Mouse (Mus musculus) intestine, embryonic 15.5 days (tissue): ENCODE measurements at regions not wholly inside any gene's neighbourhood (a gene's known extent, or its start where the extent isn't known, plus 50 kb on each side); places are given as distances from the start of the nearest gene placed in this dataset.
A peak's percentile ranks its signal among the peaks of the same experiment; 100 is the strongest.

ENCODE experiments used
- ATAC-seq: fragments of 200-750 bp; cut with Nextera tagmentation; 2 replicates; pipeline ENCODE4 v1.8.0; 2017; ENCODE audit warnings: moderate TSS enrichment, moderate library complexity
- H3K27ac ChIP-seq: fragments of 300-500 bp; sonication (generic); 2 replicates; pipeline ENCODE4 v1.5.1; 2015; ENCODE audit warnings: mild to moderate bottlenecking, inconsistent platforms
- H3K27me3 ChIP-seq: fragments of 300-500 bp; sonication (generic); replicated peaks from 2 replicates; pipeline ENCODE4 v1.6.1; 2015; ENCODE audit warnings: inconsistent platforms
- H3K36me3 ChIP-seq: fragments of 300-500 bp; sonication (generic); 2 replicates; pipeline ENCODE4 v1.6.1; 2015; ENCODE audit warnings: inconsistent platforms
- H3K4me1 ChIP-seq: fragments of 300-500 bp; sonication (generic); replicated peaks from 2 replicates; pipeline ENCODE4 v1.6.1; 2015; ENCODE audit warnings: inconsistent platforms
- H3K4me2 ChIP-seq: fragments of 300-500 bp; sonication (generic); replicated peaks from 2 replicates; pipeline ENCODE4 v1.6.1; 2015; ENCODE audit warnings: mild to moderate bottlenecking, inconsistent platforms
- H3K4me3 ChIP-seq: fragments of 300-500 bp; sonication (generic); replicated peaks from 2 replicates; pipeline ENCODE4 v1.5.1; 2015; ENCODE audit warnings: inconsistent platforms
- H3K9ac ChIP-seq: fragments of 300-500 bp; sonication (generic); 2 replicates; pipeline ENCODE4 v1.6.1; 2015; ENCODE audit warnings: inconsistent platforms
- H3K9me3 ChIP-seq: fragments of 300-500 bp; sonication (generic); 2 replicates; pipeline ENCODE4 v1.6.1; 2016; ENCODE audit warnings: inconsistent platforms
- WGBS: fragments of 180-500 bp; shearing (Covaris S2); methylation state at CpG from one replicate; pipeline ENCODE4 v1.1.7; 2015; 5-methylcytosine and 5-hydroxymethylcytosine counted together

- Histone ChIP-seq H3K9ac (no peak overlapping the region), H3K4me1 (no peaks in the 10 kb centered on the region), H3K27ac (no peak overlapping the region), H3K36me3 (no peaks in the 10 kb centered on the region), H3K4me2 (no peak overlapping the region), H3K27me3 (no peaks in the 10 kb centered on the region), H3K4me3 (no peak overlapping the region), H3K9me3 (no peaks in the 10 kb centered on the region)
- WGBS: 64% methylated on average over 2 of the region's 2 CpGs
- ATAC-seq: no peak
Observed at GRCm38 (mm10) chr7:115144947-115145346, 401.5 kb downstream of the Insc start.

- H3K4me3 ChIP-seq: no peak overlapping the region
- H3K27ac ChIP-seq: no peak overlapping the region
- H3K4me1 ChIP-seq: no peaks in the 10 kb centered on the region
- H3K4me2 ChIP-seq: no peak overlapping the region
- no peak overlapping the region for H3K9ac ChIP-seq
- WGBS: 89% methylated on average over 5 of the region's 5 CpGs
- H3K9me3 ChIP-seq: no peaks in the 10 kb centered on the region
- no peaks in the 10 kb centered on the region for H3K36me3 ChIP-seq
- no peaks in the 10 kb centered on the region for H3K27me3 ChIP-seq
- no peak for ATAC-seq
Observed at GRCm38 (mm10) chr7:115147352-115147977, 404.0 kb downstream of the Insc start.

- H3K27me3 ChIP-seq: no peaks in the 10 kb centered on the region
- no peaks in the 10 kb centered on the region for H3K4me1 ChIP-seq
- no peak overlapping the region for H3K4me3 ChIP-seq
- H3K36me3 ChIP-seq: no peaks in the 10 kb centered on the region
- H3K9ac ChIP-seq: no peak overlapping the region
- no peak overlapping the region for H3K27ac ChIP-seq
- no peaks in the 10 kb centered on the region for H3K9me3 ChIP-seq
- no peak for ATAC-seq
- H3K4me2 ChIP-seq: no peak overlapping the region
Observed at GRCm38 (mm10) chr7:115153291-115153690, 409.8 kb downstream of the Insc start.

- H3K9me3 ChIP-seq: no peaks in the 10 kb centered on the region
- H3K4me1 ChIP-seq: no peaks in the 10 kb centered on the region
- peak; percentile 83 for ATAC-seq
Observed at GRCm38 (mm10) chr7:115153764-115154509, 410.4 kb downstream of the Insc start.

GRCm38 (mm10) chr7:115170023-115170422 is 426.5 kb downstream of the Insc start:
- Histone ChIP-seq H3K9ac (no peak overlapping the region), H3K9me3 (no peaks in the 10 kb centered on the region), H3K4me1 (no peaks in the 10 kb centered on the region), H3K36me3 (no peaks in the 10 kb centered on the region), H3K27me3 (no peaks in the 10 kb centered on the region), H3K4me3 (no peak overlapping the region), H3K27ac (no peak overlapping the region), H3K4me2 (no peak overlapping the region)
- no peak for ATAC-seq
- WGBS: 50% methylated on average over 6 of the region's 6 CpGs

More at GRCm38 (mm10) chr7:115153764-115154509, 410.4 kb downstream of the Insc start:
- 21% methylated on average over 4 of the region's 4 CpGs for WGBS
- Histone ChIP-seq H3K27ac (no peak overlapping the region), H3K4me2 (no peak overlapping the region), H3K27me3 (no peaks in the 10 kb centered on the region), H3K9ac (no peak overlapping the region), H3K4me3 (no peak overlapping the region), H3K36me3 (no peaks in the 10 kb centered on the region)

- H3K4me1 ChIP-seq: no peaks in the 10 kb centered on the region
- no peaks in the 10 kb centered on the region for H3K9me3 ChIP-seq
- H3K27ac ChIP-seq: no peak overlapping the region
- WGBS: 39% methylated on average over 9 of the region's 9 CpGs
- no peak overlapping the region for H3K4me3 ChIP-seq
- peak; percentile 80; the same call in 1 of the 2 replicates for ATAC-seq
- no peak overlapping the region for H3K9ac ChIP-seq
- H3K4me2 ChIP-seq: no peak overlapping the region
- H3K27me3 ChIP-seq: no peaks in the 10 kb centered on the region
- H3K36me3 ChIP-seq: no peaks in the 10 kb centered on the region
Observed at GRCm38 (mm10) chr7:115170439-115170838, 426.9 kb downstream of the Insc start.

GRCm38 (mm10) chr7:115192482-115192881 is 449.0 kb downstream of the Insc start:
- H3K4me1 ChIP-seq: no peaks in the 10 kb centered on the region
- H3K4me2 ChIP-seq: no peak overlapping the region
- no peaks in the 10 kb centered on the region for H3K27me3 ChIP-seq
- 41% methylated on average over 5 of the region's 5 CpGs for WGBS
- no peak overlapping the region for H3K27ac ChIP-seq
- no peaks in the 10 kb centered on the region for H3K36me3 ChIP-seq
- ATAC-seq: peak; percentile 45; the same call in 1 of the 2 replicates
- H3K9ac ChIP-seq: no peak overlapping the region
- no peaks in the 10 kb centered on the region for H3K9me3 ChIP-seq
- no peak overlapping the region for H3K4me3 ChIP-seq

- Histone ChIP-seq H3K36me3 (no peaks in the 10 kb centered on the region), H3K27ac (0 out of 2 replicates have a peak overlapping the region, but pooled peaks have one; percentile 23), H3K4me3 (no peak overlapping the region), H3K4me2 (no peak overlapping the region), H3K27me3 (no peaks in the 10 kb centered on the region), H3K4me1 (no peaks in the 10 kb centered on the region), H3K9ac (no peak overlapping the region), H3K9me3 (no peaks in the 10 kb centered on the region)
- WGBS: 31% methylated on average over 9 of the region's 9 CpGs
- no peak for ATAC-seq
Observed at GRCm38 (mm10) chr7:115192992-115193761, 449.7 kb downstream of the Insc start.

GRCm38 (mm10) chr7:115204916-115205315 is 461.4 kb downstream of the Insc start:
- peak; percentile 71; the same call in 1 of the 2 replicates for ATAC-seq
- Histone ChIP-seq H3K4me1 (no peaks in the 10 kb centered on the region), H3K36me3 (no peaks in the 10 kb centered on the region), H3K27me3 (no peaks in the 10 kb centered on the region), H3K4me3 (no peak overlapping the region), H3K9ac (no peak overlapping the region), H3K27ac (no peak overlapping the region), H3K4me2 (no peak overlapping the region), H3K9me3 (no peaks in the 10 kb centered on the region)
- WGBS: 26% methylated on average over 3 of the region's 3 CpGs

GRCm38 (mm10) chr7:115206479-115207134 is 463.1 kb downstream of the Insc start:
- Histone ChIP-seq H3K27ac (no peak overlapping the region), H3K36me3 (no peaks in the 10 kb centered on the region), H3K4me1 (no peaks in the 10 kb centered on the region), H3K27me3 (no peaks in the 10 kb centered on the region), H3K9me3 (no peaks in the 10 kb centered on the region), H3K4me3 (no peak overlapping the region), H3K9ac (no peak overlapping the region), H3K4me2 (no peak overlapping the region)
- WGBS: 54% methylated on average over 9 of the region's 9 CpGs
- ATAC-seq: no peak

- ATAC-seq: no peak
- WGBS: 80% methylated on average over 7 of the region's 7 CpGs
- no peak overlapping the region for H3K9ac ChIP-seq
- no peak overlapping the region for H3K4me2 ChIP-seq
- no peak overlapping the region for H3K4me3 ChIP-seq
- no peak overlapping the region for H3K27ac ChIP-seq
- H3K9me3 ChIP-seq: no peaks in the 10 kb centered on the region
- no peaks in the 10 kb centered on the region for H3K4me1 ChIP-seq
- no peaks in the 10 kb centered on the region for H3K36me3 ChIP-seq
- no peaks in the 10 kb centered on the region for H3K27me3 ChIP-seq
Observed at GRCm38 (mm10) chr7:115208781-115209180, 465.3 kb downstream of the Insc start.

GRCm38 (mm10) chr7:115210012-115210411 is 466.5 kb downstream of the Insc start:
- H3K36me3 ChIP-seq: no peaks in the 10 kb centered on the region
- no peaks in the 10 kb centered on the region for H3K27me3 ChIP-seq
- H3K9me3 ChIP-seq: no peaks in the 10 kb centered on the region
- no peak overlapping the region for H3K4me3 ChIP-seq
- ATAC-seq: no peak
- 59% methylated on average over 2 of the region's 2 CpGs for WGBS
- no peak overlapping the region for H3K4me2 ChIP-seq
- no peak overlapping the region for H3K9ac ChIP-seq
- no peaks in the 10 kb centered on the region for H3K4me1 ChIP-seq
- H3K27ac ChIP-seq: no peak overlapping the region
